Mouse (Mus musculus): Measurements from ENCODE around the gene Nphs1. TPM values are rescaled to one million over a fixed set of nuclear protein-coding genes. Genes with fewer than 3 reads are reported as not detected.

Nphs1 gene
- total and polyA plus RNA-seq, 2 experiments, result not detected

DNA sequence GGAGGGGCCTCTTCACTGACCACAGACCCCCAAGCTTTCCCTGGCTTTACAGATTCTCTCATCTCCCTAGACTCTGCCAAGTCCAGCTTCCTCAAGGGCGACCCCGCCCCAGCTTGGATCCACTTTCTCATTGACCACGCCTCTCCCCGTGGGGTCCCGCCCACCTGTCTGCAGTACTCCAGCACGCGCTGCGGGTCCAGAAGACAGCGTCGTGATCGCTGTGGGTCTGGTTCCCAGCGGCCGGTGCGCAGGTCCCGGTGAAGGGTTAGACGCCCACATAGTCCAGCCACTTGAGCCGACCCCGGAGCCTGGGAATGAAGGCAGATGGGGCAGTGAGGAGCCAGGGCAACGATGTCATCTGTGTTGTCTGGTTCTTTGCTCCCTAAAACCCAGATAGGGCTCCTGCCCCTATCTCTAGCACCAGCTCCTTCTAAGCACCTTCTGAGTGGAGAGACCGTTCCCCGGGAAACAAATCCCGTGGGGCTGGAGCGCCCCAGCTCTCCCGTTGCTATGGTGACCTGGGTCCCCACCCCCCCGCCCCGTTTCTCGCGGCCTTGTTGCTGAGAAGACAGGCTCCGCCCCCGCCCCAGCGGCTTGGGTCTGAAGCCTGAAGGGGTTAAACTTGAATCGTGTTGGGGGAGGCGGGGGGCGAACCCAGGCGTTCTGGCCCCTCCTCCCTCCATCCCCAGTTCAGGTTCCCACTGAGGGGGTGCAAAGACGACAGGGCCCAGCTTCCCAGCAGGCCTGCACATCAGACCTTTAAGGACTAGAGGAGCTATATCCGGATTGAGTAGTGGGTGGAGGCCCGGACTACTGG, 13.8 kb upstream of the Nphs1 start:
- Histone ChIP-seq H3K4me3 (ENCODE audit: insufficient read depth, low read depth, low read length) (no peak overlapping the region; the same call in 1 of the 2 replicates), H3K4me1 (ENCODE audit: control insufficient read depth, insufficient read depth, low read length) (no peaks in the 10 kb centered on the region), H3K27me3 (ENCODE audit: control insufficient read depth, insufficient read depth, low read length) (peaks cover 11% of the 10 kb centered on the region), H3K27ac (replicated peaks; ENCODE audit: insufficient read depth, low read depth, low read length) (no peak overlapping the region), H3K36me3 (ENCODE audit: control insufficient read depth, insufficient read depth, low read length) (no peaks in the 10 kb centered on the region), H3K9ac (ENCODE audit: low read depth, low read length) (no peak overlapping the region), H3K79me2 (ENCODE audit: control insufficient read depth, insufficient read depth, low read length) (no peaks in the 10 kb centered on the region)
- 2% methylated on average over 38 of the region's 38 CpGs for WGBS
- no peak for DNase-seq (ENCODE audit: extremely low read depth, low read depth, low spot score)
- no peak for TF ChIP-seq CTCF (IDR thresholded peaks at IDR 0.05; ENCODE audit: low read depth, low read length)
- no peak for TF ChIP-seq POLR2A (IDR thresholded peaks at IDR 0.05; ENCODE audit: extremely low read depth, insufficient read depth, low read length)

DNA sequence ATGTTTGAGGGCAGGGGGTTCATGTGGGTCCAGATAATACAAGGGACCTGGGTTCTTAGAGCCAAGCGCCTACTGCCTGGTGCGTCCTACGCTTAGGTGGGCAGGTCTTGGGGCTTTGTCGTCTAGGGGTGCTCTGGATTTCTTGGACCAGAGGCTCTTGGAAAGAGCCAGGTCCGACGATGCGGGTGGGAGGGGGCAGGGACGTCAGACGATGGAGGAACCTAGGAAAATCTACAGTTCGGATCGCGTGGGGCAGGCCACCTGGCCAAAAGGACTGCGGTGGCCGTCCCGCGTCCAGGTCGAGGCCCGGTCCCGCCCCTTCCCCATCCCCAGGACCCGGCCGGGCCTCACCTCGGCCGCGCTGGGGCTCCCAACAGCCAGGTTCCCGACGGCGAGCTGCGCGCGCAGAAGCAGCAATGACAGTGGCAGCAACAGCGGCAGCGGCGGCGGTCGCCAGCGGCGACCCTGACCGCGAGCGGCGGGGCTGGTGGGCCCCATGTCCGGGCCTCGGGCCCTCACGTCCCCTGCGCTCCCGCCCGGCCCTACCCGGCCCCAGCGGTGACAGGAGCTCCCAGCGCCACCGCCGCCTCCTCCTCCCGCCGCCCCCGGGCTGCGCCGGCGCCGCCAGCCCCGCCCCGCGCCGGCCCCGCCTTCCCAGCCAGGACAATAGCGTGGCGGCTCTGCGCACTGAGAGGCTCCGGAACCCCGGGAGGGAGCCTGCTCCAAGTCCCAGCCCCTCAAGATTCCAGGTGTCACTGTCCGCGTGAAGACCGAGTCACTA, 13.0 kb upstream of the Nphs1 start, which contains the start of gene Aplp1:
TSS of gene Aplp1 (minus strand) at position 565 of the 781 bp plus-strand sequence.
- peak within 1 kb of the TSS; percentile 53 for H3K9ac ChIP-seq (ENCODE audit: low read depth, low read length)
- peaks cover 11% of the 10 kb centered on the region for H3K27me3 ChIP-seq (ENCODE audit: control insufficient read depth, insufficient read depth, low read length)
- no peak within 1 kb of the TSS for H3K27ac ChIP-seq (replicated peaks; ENCODE audit: insufficient read depth, low read depth, low read length)
- no peak for TF ChIP-seq CTCF (IDR thresholded peaks at IDR 0.05; ENCODE audit: low read depth, low read length)
- H3K4me1 ChIP-seq (ENCODE audit: control insufficient read depth, insufficient read depth, low read length), result no peaks in the 10 kb centered on the region
- peak within 1 kb of the TSS; percentile 56; the same call in 1 of the 2 replicates for H3K4me3 ChIP-seq (ENCODE audit: insufficient read depth, low read depth, low read length)
- no peaks in the 10 kb centered on the region for H3K36me3 ChIP-seq (ENCODE audit: control insufficient read depth, insufficient read depth, low read length)
- 2% methylated on average over 49 of the region's 72 CpGs for WGBS
- H3K79me2 ChIP-seq (ENCODE audit: control insufficient read depth, insufficient read depth, low read length), result no peaks in the 10 kb centered on the region
- DNase-seq (ENCODE audit: extremely low read depth, low read depth, low spot score), result no peak

DNA sequence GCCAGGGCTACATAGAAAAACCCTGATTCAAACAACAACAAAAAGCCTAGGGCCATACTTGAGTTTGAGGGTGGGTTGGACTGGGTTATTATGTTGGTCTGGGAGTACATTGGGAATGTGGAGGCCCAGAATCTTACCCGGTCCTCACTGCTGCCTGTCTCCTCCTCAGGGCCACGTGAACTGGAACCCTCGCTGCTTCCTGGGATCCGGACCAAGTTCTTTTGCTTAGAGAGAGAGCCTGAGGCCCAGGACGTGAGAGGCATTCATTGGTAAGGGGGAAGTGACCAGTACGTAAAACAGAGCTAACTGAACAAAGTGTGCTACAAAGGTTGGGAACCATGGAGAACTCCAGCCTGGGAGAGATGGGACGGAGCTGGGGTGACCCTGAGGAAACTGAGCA, 7.9 kb upstream of the Nphs1 start:
- H3K9ac ChIP-seq (ENCODE audit: low read depth, low read length), result no peak overlapping the region
- no peak overlapping the region for H3K4me3 ChIP-seq (ENCODE audit: insufficient read depth, low read depth, low read length)
- no peak overlapping the region for H3K27ac ChIP-seq (replicated peaks; ENCODE audit: insufficient read depth, low read depth, low read length)
- no peak for DNase-seq (ENCODE audit: extremely low read depth, low read depth, low spot score)
- no peaks in the 10 kb centered on the region for H3K79me2 ChIP-seq (ENCODE audit: control insufficient read depth, insufficient read depth, low read length)
- H3K36me3 ChIP-seq (ENCODE audit: control insufficient read depth, insufficient read depth, low read length), result no peaks in the 10 kb centered on the region
- peaks cover 13% of the 10 kb centered on the region for H3K27me3 ChIP-seq (ENCODE audit: control insufficient read depth, insufficient read depth, low read length)
- TF ChIP-seq CTCF (IDR thresholded peaks at IDR 0.05; ENCODE audit: low read depth, low read length) (no peak), POLR2A (IDR thresholded peaks at IDR 0.05; ENCODE audit: extremely low read depth, insufficient read depth, low read length) (no peak)
- H3K4me1 ChIP-seq (ENCODE audit: control insufficient read depth, insufficient read depth, low read length), result peaks cover 4% of the 10 kb centered on the region; the same call in 1 of the 2 replicates
- 87% methylated on average over 7 of the region's 7 CpGs for WGBS

DNA sequence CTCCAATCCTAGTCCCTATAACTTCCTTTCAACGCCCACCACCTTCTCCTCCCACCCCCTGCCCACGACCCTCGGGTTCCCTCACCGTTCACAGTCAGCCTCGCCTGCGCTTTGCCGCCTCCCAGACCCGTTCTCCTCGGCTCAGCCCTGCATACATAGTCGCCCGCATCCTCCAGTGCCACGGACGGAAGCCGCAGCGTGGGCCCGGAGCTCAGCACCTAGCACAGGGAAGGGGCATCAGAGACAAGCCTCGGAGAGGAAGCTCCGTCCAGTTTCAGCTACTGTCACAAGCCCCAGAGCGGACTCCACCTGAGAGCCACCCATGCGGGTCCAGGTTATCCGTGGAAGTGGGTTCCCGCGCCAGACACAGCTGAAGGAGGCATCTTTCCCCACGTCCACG, 4.8 kb upstream of the Nphs1 start:
- Histone ChIP-seq H3K27ac (replicated peaks; ENCODE audit: insufficient read depth, low read depth, low read length) (no peak overlapping the region), H3K4me3 (ENCODE audit: insufficient read depth, low read depth, low read length) (no peak overlapping the region), H3K9ac (ENCODE audit: low read depth, low read length) (no peak overlapping the region), H3K36me3 (ENCODE audit: control insufficient read depth, insufficient read depth, low read length) (no peaks in the 10 kb centered on the region), H3K79me2 (ENCODE audit: control insufficient read depth, insufficient read depth, low read length) (no peaks in the 10 kb centered on the region), H3K4me1 (ENCODE audit: control insufficient read depth, insufficient read depth, low read length) (peaks cover 4% of the 10 kb centered on the region; the same call in 1 of the 2 replicates), H3K27me3 (ENCODE audit: control insufficient read depth, insufficient read depth, low read length) (peaks cover 14% of the 10 kb centered on the region)
- no peak for TF ChIP-seq POLR2A (IDR thresholded peaks at IDR 0.05; ENCODE audit: extremely low read depth, insufficient read depth, low read length)
- WGBS, result 26% methylated on average over 25 of the region's 25 CpGs
- DNase-seq (ENCODE audit: extremely low read depth, low read depth, low spot score), result no peak

DNA sequence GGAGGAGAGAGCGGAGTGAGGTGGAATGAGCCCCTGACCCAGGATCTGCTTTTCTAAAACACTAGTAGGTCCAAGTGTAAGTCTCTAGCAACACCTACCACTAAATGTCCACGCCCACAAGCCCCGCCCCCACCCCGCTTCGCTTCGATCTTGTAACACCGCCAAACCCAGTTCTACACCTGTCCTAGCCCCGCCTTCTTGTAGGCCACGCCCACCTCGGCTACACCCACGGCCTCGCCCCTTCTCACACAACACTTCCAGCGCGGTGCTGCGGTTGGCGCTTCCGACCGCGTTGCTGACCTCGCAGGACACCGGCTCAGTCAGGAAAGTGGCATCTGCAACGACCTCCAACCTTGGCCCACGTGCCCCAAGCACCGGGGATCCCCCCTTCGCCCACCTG, 4.3 kb upstream of the Nphs1 start:
- Histone ChIP-seq H3K9ac (ENCODE audit: low read depth, low read length) (no peak overlapping the region), H3K27me3 (ENCODE audit: control insufficient read depth, insufficient read depth, low read length) (peaks cover 14% of the 10 kb centered on the region), H3K4me1 (ENCODE audit: control insufficient read depth, insufficient read depth, low read length) (peaks cover 4% of the 10 kb centered on the region; the same call in 1 of the 2 replicates), H3K36me3 (ENCODE audit: control insufficient read depth, insufficient read depth, low read length) (no peaks in the 10 kb centered on the region), H3K79me2 (ENCODE audit: control insufficient read depth, insufficient read depth, low read length) (no peaks in the 10 kb centered on the region), H3K4me3 (ENCODE audit: insufficient read depth, low read depth, low read length) (no peak overlapping the region), H3K27ac (replicated peaks; ENCODE audit: insufficient read depth, low read depth, low read length) (no peak overlapping the region)
- DNase-seq (ENCODE audit: extremely low read depth, low read depth, low spot score), result peak; percentile 30
- WGBS, result 3% methylated on average over 25 of the region's 25 CpGs
- TF ChIP-seq CTCF (IDR thresholded peaks at IDR 0.05; ENCODE audit: low read depth, low read length), result no peak
- TF ChIP-seq POLR2A (IDR thresholded peaks at IDR 0.05; ENCODE audit: extremely low read depth, insufficient read depth, low read length), result no peak
